Mouse (Mus musculus) G1E-ER4 (cell line): Measurements from ENCODE around the gene Poln. TPM values are rescaled to one million over a fixed set of nuclear protein-coding genes. Genes with fewer than 3 reads are reported as not detected.

Experiments used
- GATA1 ChIP-seq: IDR thresholded peaks from one replicate; pipeline ENCODE4 v1.8.0; 2012; ENCODE audit warnings: low read length, inconsistent platforms
- polyA plus RNA-seq: library from polyadenylated mRNA; stranded (reverse); fragments of >175 nt; gene quantifications from 2 replicates; pipeline ENCODE4 v1.2.3, GENCODE M21; 2012

Poln gene
- polyA plus RNA-seq, 1 experiment, result 0.02 TPM

DNA sequence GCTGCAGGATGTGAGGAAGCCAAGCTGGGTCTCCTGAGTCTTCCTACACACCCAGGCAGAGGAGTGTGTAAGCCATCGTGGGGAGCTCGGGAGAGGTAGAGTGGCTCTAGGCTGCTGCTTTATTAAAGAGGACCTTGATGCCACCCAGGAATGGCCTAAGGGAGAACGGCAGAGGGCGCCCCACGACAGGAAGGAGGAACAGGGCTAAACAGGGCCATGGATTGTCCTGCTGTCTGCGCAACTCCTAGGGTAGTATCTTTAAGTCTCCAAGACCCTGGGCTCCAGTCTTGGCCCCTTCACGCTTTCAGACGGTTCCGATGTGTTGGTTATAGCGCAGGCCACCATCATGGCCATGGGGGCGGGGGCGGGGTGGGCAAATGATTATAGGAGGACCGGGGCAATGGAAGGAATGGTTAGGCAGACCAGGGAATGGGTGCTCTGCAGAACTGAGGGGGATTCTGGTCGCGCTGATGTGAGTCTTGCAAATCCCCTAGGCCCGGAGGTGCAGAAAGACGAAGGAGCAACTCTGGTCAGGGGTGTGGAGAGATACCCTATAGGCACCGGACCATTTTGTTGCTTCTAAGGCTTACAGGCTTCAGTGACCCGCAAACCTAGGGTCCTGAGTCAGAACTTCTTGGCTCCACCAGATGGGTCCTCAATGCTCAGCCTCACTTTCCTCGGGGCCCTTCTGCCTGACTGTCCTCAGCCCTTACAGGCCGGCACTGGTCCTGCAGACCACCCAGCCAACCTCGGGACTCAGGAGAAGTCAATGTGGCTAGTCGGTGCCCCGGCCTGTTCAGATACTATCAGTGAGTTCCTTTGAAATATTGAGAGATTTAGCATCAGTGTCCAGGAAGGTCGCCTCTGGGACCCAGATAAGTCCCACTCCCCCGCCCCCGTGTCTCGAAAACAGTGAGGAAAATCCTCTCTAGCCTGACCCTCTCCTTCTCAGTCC lies 174.3 kb downstream of the Poln start:
- TF ChIP-seq GATA1, result no peak

DNA sequence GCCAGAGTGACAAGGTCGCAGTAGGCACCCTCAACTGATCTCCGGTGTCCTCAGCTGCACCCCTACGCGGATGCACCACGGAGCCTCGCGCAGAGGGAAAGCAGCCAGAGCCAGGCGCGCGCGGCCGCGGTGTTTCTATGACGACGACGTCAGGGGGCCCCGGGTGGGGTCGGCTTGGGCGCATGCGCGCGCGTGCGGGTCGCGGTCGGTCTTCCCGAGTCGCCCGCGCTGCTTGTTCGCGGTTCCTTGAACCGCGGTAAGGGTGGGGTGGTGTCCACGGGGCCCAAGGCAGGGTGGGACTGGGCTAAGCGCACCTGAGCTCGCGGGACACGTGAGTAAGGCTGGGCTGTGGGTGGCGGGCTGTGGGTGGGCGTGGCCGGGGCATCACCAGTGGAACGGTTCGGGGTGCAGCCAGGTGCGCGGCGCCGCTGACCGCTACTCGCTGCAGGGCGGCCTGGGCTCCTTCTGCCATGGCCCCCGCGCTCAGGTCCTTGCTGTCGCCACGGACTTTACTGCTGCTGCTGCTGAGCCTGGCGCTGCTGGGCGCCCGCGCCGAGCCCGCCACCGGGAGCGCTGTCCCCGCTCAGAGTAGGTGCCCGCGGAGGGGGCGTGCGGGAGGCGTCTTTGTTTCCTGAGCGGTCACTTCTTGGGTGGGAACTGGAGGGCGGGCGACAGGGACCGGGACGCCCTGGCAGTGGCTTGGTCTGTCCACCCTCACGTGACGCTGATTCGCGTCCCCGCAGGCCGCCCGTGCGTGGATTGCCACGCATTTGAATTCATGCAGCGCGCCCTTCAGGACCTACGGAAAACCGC lies 185.7 kb downstream of the Poln start, which contains the start of gene Gm1673:
TSS of gene Gm1673 (plus strand) at position 125 of the 813 bp plus-strand sequence.
- no peak for TF ChIP-seq GATA1

GRCm38 (mm10) chr5:33982731-33983259 lies 186.5 kb downstream of the Poln start:
- TF ChIP-seq GATA1, result no peak

GRCm38 (mm10) chr5:33976267-33976666 lies 193.0 kb downstream of the Poln start:
- TF ChIP-seq GATA1, result no peak

DNA sequence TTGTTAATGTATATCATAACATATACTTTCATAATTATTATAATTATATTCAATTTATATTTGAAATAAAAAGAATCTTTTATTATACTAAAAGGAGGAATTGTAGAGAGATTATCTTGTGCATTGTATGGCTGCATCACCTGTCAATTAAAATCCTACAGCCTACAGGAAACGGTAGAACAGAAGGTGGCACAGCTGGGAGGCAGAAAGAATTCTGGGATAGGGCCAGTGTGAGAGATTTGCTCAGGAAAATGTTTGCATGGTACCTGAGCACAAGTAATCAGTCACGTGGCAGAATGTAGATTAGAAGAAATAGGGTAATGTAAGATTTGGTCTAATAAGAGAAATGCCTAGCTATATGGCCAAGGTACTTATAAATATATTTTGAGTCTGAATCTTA lies 194.5 kb downstream of the Poln start:
- TF ChIP-seq GATA1, result no peak

GRCm38 (mm10) chr5:33959382-33959781 lies 209.9 kb downstream of the Poln start:
- TF ChIP-seq GATA1, result no peak

Other genes starting within 250 kb of the Poln start
- 62.8 and 91.8 TPM in 2 replicates for gene Nelfa, start 233.0 kb downstream of the Poln start, polyA plus RNA-seq
- not detected in 2 replicates for gene Gm1673, start 186.0 kb downstream of the Poln start, polyA plus RNA-seq
- gene Nat8l, start 173.5 kb downstream of the Poln start, polyA plus RNA-seq, result 0.01 TPM in 1 of 2 replicates, not detected in the other
- 0.85 and 1.7 TPM in 2 replicates for gene Haus3, start 79 bp upstream of the Poln start, polyA plus RNA-seq
- 16.9 and 18.2 TPM in 2 replicates for gene Mxd4, start 18.3 kb upstream of the Poln start, polyA plus RNA-seq
- not detected in 2 replicates for gene Zfyve28, start 119.0 kb upstream of the Poln start, polyA plus RNA-seq
- gene Cfap99, start 119.2 kb upstream of the Poln start, polyA plus RNA-seq, result not detected in 2 replicates
- 24.1 and 31.0 TPM in 2 replicates for gene Rnf4, start 166.8 kb upstream of the Poln start, polyA plus RNA-seq
- 16.6 and 18.8 TPM in 2 replicates for gene Fam193a, start 200.5 kb upstream of the Poln start, polyA plus RNA-seq